Mouse (Mus musculus): ENCODE results near the gene Stk25.
"Not testable (repeated sequence)": the region's sequence is repeated elsewhere in the genome, so short reads cannot be mapped to it uniquely, and the experiment has no call there.

Stk25 gene

GRCm38 (mm10) chr1:93658559-93658958 lies at the start of gene Stk25:
Gene Stk25, minus strand, starts transcription at chr1:93658659.
- not testable (repeated sequence) for DNase-seq

GRCm38 (mm10) chr1:93705389-93705788 lies 46.9 kb upstream of the Stk25 start:
- DNase-seq = peak; percentile 17 to 61

- DNase-seq = no peak
Measured at GRCm38 (mm10) chr1:93704341-93704740, 45.9 kb upstream of the Stk25 start.

- no peak for DNase-seq
Measured at GRCm38 (mm10) chr1:93703472-93704048, 45.1 kb upstream of the Stk25 start.

- no peak for DNase-seq
Measured at GRCm38 (mm10) chr1:93702106-93702505, 43.6 kb upstream of the Stk25 start.

- no peak for DNase-seq
Measured at GRCm38 (mm10) chr1:93699159-93699558, 40.7 kb upstream of the Stk25 start.

- DNase-seq = no peak
Measured at GRCm38 (mm10) chr1:93697317-93697716, 38.9 kb upstream of the Stk25 start.

GRCm38 (mm10) chr1:93694966-93695365 lies 36.5 kb upstream of the Stk25 start:
- DNase-seq = peak; percentile 41 to 55

- no peak for DNase-seq
Measured at GRCm38 (mm10) chr1:93693943-93694342, 35.5 kb upstream of the Stk25 start.

GRCm38 (mm10) chr1:93693502-93693901 lies 35.0 kb upstream of the Stk25 start:
- DNase-seq = no peak

GRCm38 (mm10) chr1:93692773-93693172 lies 34.3 kb upstream of the Stk25 start:
- DNase-seq = no peak

- DNase-seq = no peak
Measured at GRCm38 (mm10) chr1:93691786-93692357, 33.4 kb upstream of the Stk25 start.

- no peak for DNase-seq
Measured at GRCm38 (mm10) chr1:93691106-93691505, 32.6 kb upstream of the Stk25 start.

GRCm38 (mm10) chr1:93689901-93690496 lies 31.5 kb upstream of the Stk25 start:
- DNase-seq = no peak

GRCm38 (mm10) chr1:93688154-93688553 lies 29.7 kb upstream of the Stk25 start:
- peak in 1 of 2 experiments; percentile 28 for DNase-seq

- DNase-seq = no peak
Measured at GRCm38 (mm10) chr1:93686961-93687320, 28.5 kb upstream of the Stk25 start.

- peak; percentile 28 to 45 for DNase-seq
Measured at GRCm38 (mm10) chr1:93686245-93686960, 27.9 kb upstream of the Stk25 start.

- peak; percentile 70 to 78 for DNase-seq
Measured at GRCm38 (mm10) chr1:93685401-93686244, 27.2 kb upstream of the Stk25 start, which contains the start of gene Bok. Gene Bok, plus strand, starts transcription at chr1:93685660.

- DNase-seq = peak in 1 of 2 experiments; percentile 13
Measured at GRCm38 (mm10) chr1:93679889-93680568, 21.6 kb upstream of the Stk25 start.

GRCm38 (mm10) chr1:93678386-93678785 lies 19.9 kb upstream of the Stk25 start:
- peak in 1 of 2 experiments; percentile 47 for DNase-seq

GRCm38 (mm10) chr1:93672682-93673081 lies 14.2 kb upstream of the Stk25 start:
- no peak for DNase-seq

GRCm38 (mm10) chr1:93669941-93670340 lies 11.5 kb upstream of the Stk25 start:
- no peak for DNase-seq
